Mouse (Mus musculus) adrenal gland, postnatal 36 days (tissue): ENCODE data around the gene Reg4. TPM values are rescaled to one million over a fixed set of nuclear protein-coding genes. Genes with fewer than 3 reads are reported as not detected.

Experiments used
- DNase-seq, 2 experiments: peaks; one replicate each; pipeline ENCODE4 v3.0.0; 2021; ENCODE audit warnings: mixed read lengths in 1 of 2
- total RNA-seq, 2 experiments: library from RNA; stranded (reverse); gene quantifications; 2 replicates each; pipeline ENCODE4 v1.2.3; 2021

Gene Reg4
- total RNA-seq, 2 experiments from 2014 or later, result not detected

DNA sequence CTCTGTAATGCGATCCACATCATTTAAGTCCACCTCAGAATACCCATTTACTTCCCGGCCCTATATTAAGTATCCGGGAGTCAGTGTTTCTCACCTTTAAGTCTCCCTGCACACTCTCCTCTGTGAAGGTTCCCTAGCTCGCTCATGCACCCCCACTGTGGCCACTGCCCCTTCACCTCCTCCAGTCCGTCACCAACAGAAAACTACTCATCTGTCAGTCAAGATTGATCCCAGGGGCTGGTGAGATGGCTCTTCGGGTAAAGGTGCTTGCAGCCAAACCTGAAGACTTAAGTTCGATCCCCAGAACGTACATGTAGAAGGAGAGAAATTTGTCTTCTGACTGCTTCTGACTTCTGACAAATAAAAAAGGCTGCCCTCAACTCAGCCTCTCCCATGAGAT is 60.5 kb downstream of the Reg4 start:
- no peak for DNase-seq

DNA sequence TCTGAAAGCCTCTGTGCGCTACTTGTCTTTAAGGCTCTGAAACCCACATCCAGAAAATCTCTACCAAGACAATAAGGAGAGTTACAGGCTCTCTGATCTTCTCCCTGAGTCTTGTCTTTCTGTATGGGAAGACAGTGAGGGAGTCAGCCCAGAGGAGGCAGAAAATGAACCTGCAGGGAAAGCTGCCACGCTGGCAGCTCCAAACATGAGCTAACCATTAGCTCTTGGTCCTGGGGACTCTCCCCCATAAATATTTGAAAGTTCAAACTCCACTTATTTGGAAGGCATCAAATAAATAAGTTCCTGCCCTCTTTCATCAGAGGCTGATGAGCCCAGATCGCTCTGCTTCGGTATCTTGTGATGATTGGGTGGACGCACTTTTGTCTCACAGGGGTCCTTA is 61.2 kb downstream of the Reg4 start:
- DNase-seq, result no peak

Other genes with a start within 250 kb of the Reg4 start
- 10 to 100 TPM; 66.1 to 76.2 TPM for gene Notch2, start 208.6 kb upstream of the Reg4 start, total RNA-seq
- gene Adam30, start 61.5 kb upstream of the Reg4 start, total RNA-seq, result not detected
- gene Hmgcs2, start 58.3 kb downstream of the Reg4 start, total RNA-seq, result 10 to 100 TPM in 1 of 2 experiments, 1 to 10 TPM in 1; 8.8 to 12.2 TPM
- gene Phgdh, start 117.8 kb downstream of the Reg4 start, total RNA-seq, result 10 to 100 TPM; 14.7 to 16.0 TPM
- 1 to 10 TPM; 5.1 to 5.8 TPM for gene Zfp697, start 160.3 kb downstream of the Reg4 start, total RNA-seq
- not detected for gene Gm4450, start 235.0 kb downstream of the Reg4 start, total RNA-seq